In the genomic region with DNA sequence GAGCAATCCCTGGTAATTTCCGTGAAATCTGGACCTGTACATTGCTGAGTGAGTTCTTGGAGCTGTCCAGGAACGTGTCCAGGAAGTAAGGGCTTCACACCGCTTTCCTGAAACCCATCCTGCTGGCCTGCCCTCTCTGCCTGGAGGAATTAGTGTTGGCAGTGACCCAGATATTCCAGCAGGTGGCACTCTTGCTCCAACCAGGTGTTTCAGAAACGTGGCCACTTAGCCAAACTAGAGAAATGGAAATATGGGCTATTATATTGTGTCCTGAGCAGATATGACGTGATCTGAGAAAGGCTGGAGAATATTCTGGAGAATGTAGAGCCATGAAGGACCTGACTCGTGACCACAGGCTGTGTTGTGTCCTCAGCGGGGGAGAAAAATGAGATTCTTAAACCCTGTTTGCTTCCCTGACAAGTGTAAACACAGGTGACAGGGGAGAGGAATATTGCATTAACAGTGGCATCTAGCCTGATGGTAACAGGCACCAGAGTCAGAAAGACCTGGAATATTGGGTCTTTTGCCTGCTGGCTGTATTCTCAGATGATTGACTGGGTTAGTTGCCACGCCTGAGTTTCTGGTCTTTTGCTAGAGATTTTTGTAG, we compare ENCODE assay signal across 8 mouse cellular contexts.
DNase-seq lines count a peak whose midpoint lies in the region; ATAC-seq and TF ChIP-seq lines count a peak whose summit lies in the region.

No protein-coding gene starts in this region.

- in situ Hi-C loops in ES-E14 (cut with MboI; ENCODE audit: low sequenced_read_pairs in 2 of 2, unreplicated experiment in 2 of 2): loop anchor here (10.0 kb wide), 3 partner anchors 202 to 482 kb away; no protein-coding TSS in a partner anchor

- H3K9ac ChIP-seq in ES-E14 (ENCODE audit: insufficient read depth, low read depth, low read length, poor library complexity, severe bottlenecking): no peak overlapping the region
- H3K9ac ChIP-seq in forebrain, embryonic 14.5 days (ENCODE audit: low read length): no peak overlapping the region
- no peak overlapping the region for H3K9ac ChIP-seq in lung, embryonic 14.5 days

- H3K4me2 ChIP-seq in forebrain, embryonic 14.5 days (ENCODE audit: low read length): no peak overlapping the region
- H3K4me2 ChIP-seq in lung, embryonic 14.5 days: no peak overlapping the region

- no peaks in the 10 kb centered on the region for H3K36me3 ChIP-seq in ES-E14 (ENCODE audit: control insufficient read depth, insufficient read depth, low read length, poor library complexity, severe bottlenecking)
- no peaks in the 10 kb centered on the region for H3K36me3 ChIP-seq in forebrain, embryonic 14.5 days (ENCODE audit: control insufficient read depth, insufficient read depth, low read length)
- H3K36me3 ChIP-seq in lung, embryonic 14.5 days (ENCODE audit: insufficient read depth): no peaks in the 10 kb centered on the region

- H3K27ac ChIP-seq in ES-E14 (ENCODE audit: insufficient read depth, low read depth, low read length, poor library complexity, severe bottlenecking): no peak overlapping the region
- H3K27ac ChIP-seq in forebrain, embryonic 14.5 days (ENCODE audit: low read depth, low read length): no peak overlapping the region
- peak overlapping the region; percentile 51; the same call in 1 of the 2 replicates for H3K27ac ChIP-seq in lung, embryonic 14.5 days (ENCODE audit: low read depth)

- peak; percentile 97 for TF ChIP-seq CTCF in lung, embryonic 14.5 days (IDR thresholded peaks at IDR 0.05; ENCODE audit: low read depth)

- peak; percentile 75 for ATAC-seq in cerebellum, adult (ENCODE audit: insufficient number of reproducible peaks, low FRiP score, low TSS enrichment)
- ATAC-seq in forebrain, embryonic 14.5 days: peak; percentile 71
- peak; percentile 47 for ATAC-seq in lung, embryonic 14.5 days (ENCODE audit: insufficient read depth)
- ATAC-seq in neutrophil, adult 5-6 weeks (ENCODE audit: extremely low read depth, insufficient number of reproducible peaks, low FRiP score, poor library complexity, severe bottlenecking): peak; percentile 47; the same call in 1 of the 2 replicates

- intact Hi-C loops in heart, postnatal 36 days (cut with DNase I): loop anchor here (1.0 to 5.0 kb wide), 4 partner anchors 86 to 483 kb away; no protein-coding TSS in a partner anchor

- peak; percentile 60 for DNase-seq in ES-E14 (ENCODE audit: low read depth, low spot score)
- DNase-seq in forebrain, embryonic 14.5 days (ENCODE audit: low spot score): peak; percentile 85
- DNase-seq in heart, postnatal 36 days: peak; percentile 85 to 88
- peak; percentile 85 for DNase-seq in layer of hippocampus, adult 11-12 months (ENCODE audit: low spot score)
- peak; percentile 93 for DNase-seq in lung, embryonic 14.5 days
- DNase-seq in thymus, adult 18-20 months: peak; percentile 34 to 64

- H3K27me3 ChIP-seq in forebrain, embryonic 14.5 days (replicated peaks; ENCODE audit: control insufficient read depth, insufficient read depth, low read length): no peaks in the 10 kb centered on the region
- H3K27me3 ChIP-seq in lung, embryonic 14.5 days (ENCODE audit: insufficient read depth, low read length): no peaks in the 10 kb centered on the region

- no peaks in the 10 kb centered on the region for H3K9me3 ChIP-seq in ES-E14 (ENCODE audit: control insufficient read depth, insufficient read depth, low read depth, low read length)
- no peaks in the 10 kb centered on the region for H3K9me3 ChIP-seq in forebrain, embryonic 14.5 days (replicated peaks; ENCODE audit: control insufficient read depth, low read length)
- H3K9me3 ChIP-seq in lung, embryonic 14.5 days (ENCODE audit: low read depth, low read length): no peaks in the 10 kb centered on the region

- peaks cover 7 to 42% of the 10 kb centered on the region in 2 experiments; a peak in 3 of 4 replicates for H3K4me1 ChIP-seq in ES-E14 (ENCODE audit: control insufficient read depth in 2 of 2, insufficient read depth in 2 of 2, low read length in 2 of 2, poor library complexity in 1 of 2)
- 0 out of 2 replicates have a peak, but pooled peaks cover 4% of the 10 kb centered on the region for H3K4me1 ChIP-seq in forebrain, embryonic 14.5 days (ENCODE audit: control insufficient read depth, insufficient read depth, low read length)
- H3K4me1 ChIP-seq in lung, embryonic 14.5 days (ENCODE audit: insufficient read depth): peaks cover 36% of the 10 kb centered on the region

- 19% methylated on average over 8 of the region's 8 CpGs for WGBS in forebrain, embryonic 14.5 days
- 12% methylated on average over 8 of the region's 8 CpGs for WGBS in lung, embryonic 14.5 days

- H3K4me3 ChIP-seq in ES-E14 (ENCODE audit: insufficient read depth in 1 of 2, low read depth in 1 of 2, low read length in 2 of 2, poor library complexity in 1 of 2, severe bottlenecking in 1 of 2): no peak overlapping the region
- H3K4me3 ChIP-seq in forebrain, embryonic 14.5 days (ENCODE audit: low read depth, low read length): no peak overlapping the region
- H3K4me3 ChIP-seq in lung, embryonic 14.5 days (ENCODE audit: low read depth, low read length): no peak overlapping the region

TF ChIP-seq in ES-E14, 5 proteins besides CTCF, POLR2A, EP300 and RAD21:
- no peak for TF ChIP-seq ZNF384 (IDR thresholded peaks at IDR 0.05; ENCODE audit: low read depth, low read length)
- TF ChIP-seq ZC3H11A (IDR thresholded peaks at IDR 0.05; ENCODE audit: borderline replicate concordance, low read depth, low read length): peak; percentile 99; the same call in 1 of the 2 replicates
